Mouse (Mus musculus) forebrain, embryonic 16.5 days (tissue): ENCODE measurements at regions not wholly inside any gene's neighbourhood (a gene's known extent, or its start where the extent isn't known, plus 50 kb on each side); places are given as distances from the start of the nearest gene placed in this dataset.

Experiments used
- ATAC-seq: fragments of 200-750 bp; cut with Nextera tagmentation; 2 replicates; pipeline ENCODE4 v1.8.0; 2017; ENCODE audit warnings: mild to moderate bottlenecking, moderate library complexity
- H3K27ac ChIP-seq: fragments of 300-500 bp; sonication (generic); 2 replicates; pipeline ENCODE4 v1.5.1; 2014; ENCODE audit warnings: low read length, control low read depth
- H3K27me3 ChIP-seq: fragments of 300-500 bp; sonication (generic); replicated peaks from 2 replicates; pipeline ENCODE4 v1.6.1; 2014; ENCODE audit warnings: low read length; ENCODE audit not compliant: control insufficient read depth, insufficient read depth
- H3K36me3 ChIP-seq: fragments of 300-500 bp; sonication (generic); 2 replicates; pipeline ENCODE4 v1.6.1; 2014; ENCODE audit not compliant: control insufficient read depth, insufficient read depth
- H3K4me1 ChIP-seq: fragments of 300-500 bp; sonication (generic); replicated peaks from 2 replicates; pipeline ENCODE4 v1.6.1; 2014; ENCODE audit warnings: low read length; ENCODE audit not compliant: control insufficient read depth, insufficient read depth
- H3K4me2 ChIP-seq: fragments of 300-500 bp; sonication (generic); 2 replicates; pipeline ENCODE4 v1.6.1; 2014; ENCODE audit warnings: mild to moderate bottlenecking, low read length, control low read depth
- H3K4me3 ChIP-seq: fragments of 300-500 bp; sonication (generic); replicated peaks from 2 replicates; pipeline ENCODE4 v1.5.1; 2014; ENCODE audit warnings: mild to moderate bottlenecking, low read length, control low read depth
- H3K9ac ChIP-seq: fragments of 300-500 bp; sonication (generic); replicated peaks from 2 replicates; pipeline ENCODE4 v1.6.1; 2014; ENCODE audit warnings: low read depth, low read length, control low read depth
- H3K9me3 ChIP-seq: fragments of 300-500 bp; sonication (generic); 2 replicates; pipeline ENCODE4 v1.6.1; 2016; ENCODE audit warnings: low read length; ENCODE audit not compliant: control insufficient read depth
- WGBS: fragments of 180-500 bp; shearing (Covaris S2); extraction: QIAGEN DNeasy Blood & Tissue Kit; methylation state at CpG from one replicate; pipeline ENCODE4 v1.1.7; 2014; 5-methylcytosine and 5-hydroxymethylcytosine counted together

- H3K4me3 ChIP-seq = no peak overlapping the region
- H3K36me3 ChIP-seq = no peaks in the 10 kb centered on the region
- WGBS = 20% methylated on average over 5 of the region's 5 CpGs
- H3K27me3 ChIP-seq = no peaks in the 10 kb centered on the region
- H3K9ac ChIP-seq = no peak overlapping the region
- no peaks in the 10 kb centered on the region for H3K4me1 ChIP-seq
- no peak for ATAC-seq
- H3K27ac ChIP-seq = no peak overlapping the region
- H3K9me3 ChIP-seq = no peaks in the 10 kb centered on the region
- H3K4me2 ChIP-seq = no peak overlapping the region
Observed at GRCm38 (mm10) chr12:56241735-56242134, 104.0 kb downstream of the Mbip start.

DNA sequence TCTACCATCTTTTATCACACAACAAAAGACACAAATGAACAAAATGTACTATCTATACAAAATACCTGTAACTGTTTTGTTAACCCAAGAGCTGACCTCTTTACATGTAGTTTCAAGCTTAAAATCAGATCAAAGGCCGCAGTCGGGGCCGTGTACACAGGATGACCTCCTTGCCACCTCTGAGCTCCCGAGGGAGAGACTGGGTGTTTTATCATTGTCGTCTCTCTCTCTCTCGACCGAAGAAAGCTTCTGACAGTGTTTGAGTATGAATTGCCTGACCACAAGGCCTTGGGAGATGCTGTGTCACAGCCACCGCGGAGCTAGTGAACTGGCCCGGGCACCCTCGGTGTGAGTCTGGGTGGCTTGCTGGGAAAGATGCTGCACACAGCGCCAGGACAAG, 105.5 kb downstream of the Mbip start:
- Histone ChIP-seq H3K4me2 (no peak overlapping the region), H3K27ac (no peak overlapping the region), H3K9ac (no peak overlapping the region), H3K36me3 (no peaks in the 10 kb centered on the region), H3K27me3 (no peaks in the 10 kb centered on the region), H3K4me3 (no peak overlapping the region), H3K9me3 (no peaks in the 10 kb centered on the region), H3K4me1 (no peaks in the 10 kb centered on the region)
- WGBS = 72% methylated on average over 12 of the region's 12 CpGs
- ATAC-seq = no peak

DNA sequence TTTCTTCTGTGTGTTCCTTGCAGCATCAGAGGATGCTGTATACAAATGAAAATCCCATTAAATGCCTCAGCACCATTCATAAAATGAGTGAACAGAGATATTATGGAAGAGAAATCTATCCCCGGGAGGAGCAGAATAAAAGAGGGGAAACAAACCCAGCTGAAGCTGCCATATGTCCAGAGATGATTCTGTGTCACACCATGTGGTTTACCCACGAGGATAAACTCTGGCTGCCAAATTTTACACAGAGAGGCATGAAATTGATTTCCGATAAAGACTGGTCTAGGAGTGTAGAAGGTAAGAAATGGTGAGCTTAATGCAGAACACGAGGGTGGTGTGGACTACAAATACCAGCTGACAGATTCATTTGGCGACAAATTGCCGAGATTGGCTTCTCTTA, 111.1 kb downstream of the Mbip start:
- H3K27me3 ChIP-seq = no peaks in the 10 kb centered on the region
- H3K9ac ChIP-seq = no peak overlapping the region
- H3K4me2 ChIP-seq = peak overlapping the region; percentile 16; the same call in 1 of the 2 replicates
- H3K27ac ChIP-seq = no peak overlapping the region
- H3K4me1 ChIP-seq = 0 out of 2 replicates have a peak, but pooled peaks cover 2% of the 10 kb centered on the region
- no peaks in the 10 kb centered on the region for H3K36me3 ChIP-seq
- ATAC-seq = peak; percentile 91
- no peak overlapping the region for H3K4me3 ChIP-seq
- H3K9me3 ChIP-seq = peaks cover 4% of the 10 kb centered on the region; the same call in 1 of the 2 replicates
- WGBS = 58% methylated on average over 6 of the region's 6 CpGs

GRCm38 (mm10) chr12:56233209-56233608, 112.5 kb downstream of the Mbip start:
- no peak overlapping the region for H3K27ac ChIP-seq
- no peaks in the 10 kb centered on the region for H3K36me3 ChIP-seq
- no peak overlapping the region for H3K4me2 ChIP-seq
- peaks cover 4% of the 10 kb centered on the region; the same call in 1 of the 2 replicates for H3K9me3 ChIP-seq
- H3K9ac ChIP-seq = no peak overlapping the region
- 0 out of 2 replicates have a peak, but pooled peaks cover 2% of the 10 kb centered on the region for H3K4me1 ChIP-seq
- no peak overlapping the region for H3K4me3 ChIP-seq
- no peak for ATAC-seq
- no peaks in the 10 kb centered on the region for H3K27me3 ChIP-seq

- Histone ChIP-seq H3K27me3 (no peaks in the 10 kb centered on the region), H3K4me3 (no peak overlapping the region), H3K4me1 (no peaks in the 10 kb centered on the region), H3K9me3 (no peaks in the 10 kb centered on the region), H3K9ac (no peak overlapping the region), H3K4me2 (no peak overlapping the region), H3K27ac (no peak overlapping the region), H3K36me3 (no peaks in the 10 kb centered on the region)
- no peak for ATAC-seq
- WGBS = 89% methylated on average over 3 of the region's 3 CpGs
Observed at GRCm38 (mm10) chr12:56224142-56224895, 121.4 kb downstream of the Mbip start.

DNA sequence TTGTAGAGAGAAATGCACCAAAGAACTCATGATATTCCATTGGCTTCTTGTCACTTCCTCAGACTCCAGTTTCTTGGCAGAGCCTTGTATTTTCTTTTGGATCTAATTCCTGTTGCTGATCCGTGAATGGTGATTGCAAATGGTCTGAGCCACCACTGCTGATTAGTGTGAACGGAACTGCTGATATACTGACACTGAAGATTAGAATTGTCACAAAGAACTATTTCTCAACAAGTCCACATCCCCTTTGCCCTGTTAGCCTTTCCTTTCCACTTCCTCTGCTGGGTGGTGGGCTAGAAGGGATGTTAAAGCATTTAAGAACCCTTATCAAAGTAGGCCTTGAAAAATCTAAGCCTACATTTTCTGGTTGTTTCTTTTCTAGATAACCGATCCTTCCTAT, 152.2 kb downstream of the Mbip start:
- H3K9ac ChIP-seq = no peak overlapping the region
- 85% methylated on average over 3 of the region's 3 CpGs for WGBS

GRCm38 (mm10) chr12:56189562-56189961, 156.1 kb downstream of the Mbip start:
- Histone ChIP-seq H3K27ac (no peak overlapping the region), H3K4me1 (no peaks in the 10 kb centered on the region), H3K4me3 (no peak overlapping the region), H3K4me2 (no peak overlapping the region), H3K9me3 (peaks cover 3% of the 10 kb centered on the region; the same call in 1 of the 2 replicates), H3K27me3 (no peaks in the 10 kb centered on the region), H3K9ac (no peak overlapping the region), H3K36me3 (no peaks in the 10 kb centered on the region)
- no peak for ATAC-seq
- 96% methylated on average over 12 of the region's 12 CpGs for WGBS

More for the DNA sequence above, 152.2 kb downstream of the Mbip start:
- H3K27me3 ChIP-seq = no peaks in the 10 kb centered on the region
- no peak overlapping the region for H3K4me3 ChIP-seq
- no peaks in the 10 kb centered on the region for H3K4me1 ChIP-seq
- no peaks in the 10 kb centered on the region for H3K36me3 ChIP-seq
- peaks cover 3% of the 10 kb centered on the region; the same call in 1 of the 2 replicates for H3K9me3 ChIP-seq
- no peak overlapping the region for H3K27ac ChIP-seq
- H3K4me2 ChIP-seq = no peak overlapping the region
- ATAC-seq = no peak

- 69% methylated on average over 3 of the region's 3 CpGs for WGBS
- ATAC-seq = no peak
Observed at GRCm38 (mm10) chr12:56160736-56161135, 185.0 kb downstream of the Mbip start.

GRCm38 (mm10) chr12:56144359-56144758, 201.3 kb downstream of the Mbip start:
- WGBS = 82% methylated on average over 1 of the region's 1 CpGs
- no peak overlapping the region for H3K27ac ChIP-seq
- no peak overlapping the region for H3K4me2 ChIP-seq
- no peak overlapping the region for H3K4me3 ChIP-seq
- no peak overlapping the region for H3K9ac ChIP-seq
- no peaks in the 10 kb centered on the region for H3K36me3 ChIP-seq
- H3K4me1 ChIP-seq = no peaks in the 10 kb centered on the region
- H3K27me3 ChIP-seq = no peaks in the 10 kb centered on the region
- H3K9me3 ChIP-seq = no peaks in the 10 kb centered on the region
- no peak for ATAC-seq

More at GRCm38 (mm10) chr12:56160736-56161135, 185.0 kb downstream of the Mbip start:
- no peaks in the 10 kb centered on the region for H3K4me1 ChIP-seq
- no peak overlapping the region for H3K9ac ChIP-seq
- H3K27me3 ChIP-seq = no peaks in the 10 kb centered on the region
- H3K9me3 ChIP-seq = no peaks in the 10 kb centered on the region
- no peak overlapping the region for H3K4me3 ChIP-seq
- no peaks in the 10 kb centered on the region for H3K36me3 ChIP-seq
- no peak overlapping the region for H3K4me2 ChIP-seq
- H3K27ac ChIP-seq = no peak overlapping the region
